Mouse (Mus musculus) liver, embryonic 12.5 days (tissue): ENCODE measurements at regions not wholly inside any gene's neighbourhood (a gene's known extent, or its start where the extent isn't known, plus 50 kb on each side); places are given as distances from the start of the nearest gene placed in this dataset.

Source experiments
- ATAC-seq: fragments of 200-750 bp; cut with Nextera tagmentation; 2 replicates; pipeline ENCODE4 v1.8.0; 2017; ENCODE audit warnings: moderate number of reproducible peaks, mild to moderate bottlenecking, moderate library complexity
- H3K27ac ChIP-seq: fragments of 300-500 bp; sonication (generic); 2 replicates; pipeline ENCODE4 v1.5.1; 2016; ENCODE audit warnings: mild to moderate bottlenecking
- H3K27me3 ChIP-seq: fragments of 300-500 bp; sonication (generic); replicated peaks from 2 replicates; pipeline ENCODE4 v1.6.1; 2016; ENCODE audit warnings: mild to moderate bottlenecking, moderate library complexity
- H3K36me3 ChIP-seq: fragments of 300-500 bp; sonication (generic); 2 replicates; pipeline ENCODE4 v1.6.1; 2016; ENCODE audit warnings: mild to moderate bottlenecking, moderate library complexity
- H3K4me1 ChIP-seq: fragments of 300-500 bp; sonication (generic); 2 replicates; pipeline ENCODE4 v1.6.1; 2016
- H3K4me2 ChIP-seq: fragments of 300-500 bp; sonication (generic); 2 replicates; pipeline ENCODE4 v1.6.1; 2016; ENCODE audit warnings: mild to moderate bottlenecking, moderate library complexity
- H3K4me3 ChIP-seq: fragments of 300-500 bp; sonication (generic); 2 replicates; pipeline ENCODE4 v1.5.1; 2016; ENCODE audit warnings: mild to moderate bottlenecking, moderate library complexity
- H3K9ac ChIP-seq: fragments of 300-500 bp; sonication (generic); 2 replicates; pipeline ENCODE4 v1.6.1; 2016; ENCODE audit warnings: mild to moderate bottlenecking, moderate library complexity
- H3K9me3 ChIP-seq: fragments of 300-500 bp; sonication (generic); replicated peaks from 2 replicates; pipeline ENCODE4 v1.6.1; 2016; ENCODE audit warnings: mild to moderate bottlenecking, moderate library complexity
- WGBS: fragments of 180-500 bp; shearing (Covaris S2); methylation state at CpG from one replicate; pipeline ENCODE4 v1.1.7; 2016; ENCODE audit not compliant: insufficient replicate concordance; 5-methylcytosine and 5-hydroxymethylcytosine counted together

DNA sequence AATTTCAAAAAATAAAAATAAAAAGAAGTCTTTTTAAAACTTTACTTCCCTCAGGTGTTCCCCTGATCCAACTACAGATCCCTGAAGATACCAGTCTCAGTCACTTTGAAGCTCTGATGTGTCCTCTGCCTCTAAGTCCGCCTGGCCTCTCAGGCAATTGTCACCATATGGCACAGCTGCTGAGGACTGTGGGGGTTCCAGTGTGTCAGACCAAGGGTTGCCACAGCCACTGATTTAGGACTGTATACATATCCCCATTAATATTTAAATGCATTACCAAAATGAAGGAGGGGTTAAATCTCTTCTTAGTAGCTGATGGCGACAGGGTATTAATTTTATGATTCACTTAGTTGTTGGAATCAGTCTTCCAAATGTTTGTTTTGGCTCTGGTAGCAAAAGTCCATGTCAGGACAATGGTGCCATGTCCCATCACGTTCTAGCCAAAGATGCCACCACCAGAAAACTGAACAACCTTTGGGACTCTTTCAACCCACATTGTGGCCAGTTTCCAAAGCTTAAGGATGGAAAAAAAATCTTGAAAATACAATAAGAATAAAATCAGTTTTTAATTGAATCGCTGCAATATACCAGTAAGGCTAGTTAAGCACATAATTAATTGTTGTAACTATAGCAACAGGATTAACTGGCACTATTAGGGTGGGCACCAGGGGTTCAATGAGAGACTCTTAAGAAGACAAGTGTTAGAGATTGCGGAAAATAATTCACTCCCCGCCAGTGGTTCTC lies 62.5 kb downstream of the Arrdc4 start:
- Histone ChIP-seq H3K27ac (no peak overlapping the region), H3K4me3 (no peak overlapping the region), H3K27me3 (no peaks in the 10 kb centered on the region), H3K4me1 (no peaks in the 10 kb centered on the region), H3K4me2 (no peak overlapping the region), H3K36me3 (no peaks in the 10 kb centered on the region), H3K9me3 (no peaks in the 10 kb centered on the region), H3K9ac (no peak overlapping the region)
- WGBS: 61% methylated on average over 6 of the region's 6 CpGs
- no peak for ATAC-seq

DNA sequence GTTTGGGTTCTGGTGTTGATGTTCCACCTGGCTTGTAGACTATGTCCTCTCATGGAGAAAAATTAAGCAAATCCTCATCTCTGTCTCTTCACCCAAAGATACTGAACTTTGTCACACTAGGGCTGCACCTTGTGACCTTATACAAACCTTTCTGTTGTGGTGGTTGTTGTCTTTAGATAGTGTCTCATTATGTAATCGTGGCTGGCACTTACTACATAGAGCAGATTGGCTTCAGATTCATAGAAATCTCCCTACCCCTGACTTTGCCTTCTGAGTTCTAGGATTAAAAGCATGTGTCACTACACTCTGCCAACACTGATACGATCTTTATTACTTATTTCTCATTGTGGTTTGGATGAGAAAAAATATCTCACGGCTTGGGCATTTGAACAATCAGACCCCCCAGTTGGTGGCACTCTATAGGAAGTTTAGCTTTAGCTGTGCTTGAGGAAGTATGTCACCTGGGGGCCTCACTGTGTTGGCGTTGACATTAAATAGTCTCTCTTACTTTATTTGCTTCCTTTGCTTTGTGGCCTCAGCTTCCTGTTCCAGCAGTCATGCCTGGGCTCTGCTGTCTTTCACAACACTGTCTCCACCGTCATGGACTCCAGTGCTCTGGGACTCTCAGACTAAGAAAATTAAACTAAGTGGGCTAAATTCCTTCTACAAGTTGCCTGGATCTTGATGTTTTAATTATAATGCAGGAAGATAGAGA lies 66.0 kb downstream of the Arrdc4 start:
- Histone ChIP-seq H3K9ac (no peak overlapping the region), H3K4me3 (no peak overlapping the region), H3K27me3 (no peaks in the 10 kb centered on the region), H3K4me2 (no peak overlapping the region), H3K36me3 (no peaks in the 10 kb centered on the region), H3K9me3 (no peaks in the 10 kb centered on the region), H3K27ac (no peak overlapping the region), H3K4me1 (no peaks in the 10 kb centered on the region)
- 24% methylated on average over 5 of the region's 5 CpGs for WGBS
- no peak for ATAC-seq

DNA sequence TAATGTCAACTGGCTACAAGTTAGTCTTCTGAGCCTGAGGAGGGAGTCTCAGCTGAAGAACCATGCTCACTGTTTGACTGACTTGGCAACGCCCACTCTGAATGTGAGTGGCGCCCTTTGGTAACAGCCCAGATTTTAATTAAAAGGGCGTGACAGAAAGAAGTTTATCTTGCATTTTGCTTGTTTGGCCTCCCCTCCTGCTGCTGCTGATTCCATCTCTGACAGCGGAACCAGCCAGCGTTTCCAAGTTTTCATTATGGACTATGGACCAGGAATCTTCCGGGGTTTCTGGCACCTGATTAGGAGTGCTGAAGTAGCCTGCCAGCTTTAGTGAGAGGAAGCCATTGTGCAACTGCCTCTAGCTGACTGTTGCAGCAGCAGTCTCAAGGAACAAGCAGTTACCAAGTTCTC lies 66.7 kb downstream of the Arrdc4 start:
- Histone ChIP-seq H3K27ac (no peak overlapping the region), H3K27me3 (no peaks in the 10 kb centered on the region), H3K36me3 (no peaks in the 10 kb centered on the region), H3K9ac (no peak overlapping the region), H3K4me1 (no peaks in the 10 kb centered on the region), H3K9me3 (no peaks in the 10 kb centered on the region), H3K4me3 (no peak overlapping the region), H3K4me2 (no peak overlapping the region)
- WGBS: 52% methylated on average over 6 of the region's 6 CpGs
- ATAC-seq: no peak

DNA sequence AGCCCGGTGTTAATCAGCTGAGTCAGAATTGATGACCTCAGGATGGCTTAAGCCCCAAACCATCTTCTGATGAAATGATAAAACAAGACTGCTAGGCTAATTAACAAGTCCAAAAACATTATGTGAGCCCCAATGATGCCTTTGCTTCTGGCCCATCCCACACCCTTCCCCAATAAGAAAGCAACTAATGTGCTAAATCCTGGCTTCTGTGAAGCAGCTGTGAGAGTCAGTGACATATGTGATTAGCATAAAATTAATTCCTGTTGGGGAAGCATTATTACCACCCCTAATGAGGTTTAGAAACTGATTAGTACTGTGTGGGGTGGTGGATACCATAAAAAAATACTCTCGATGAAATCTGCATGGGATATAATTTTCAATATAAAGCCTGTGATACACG lies 69.3 kb downstream of the Arrdc4 start:
- ATAC-seq: no peak
- H3K27ac ChIP-seq: no peak overlapping the region
- WGBS: 65% methylated on average over 3 of the region's 3 CpGs
- no peak overlapping the region for H3K4me2 ChIP-seq
- no peaks in the 10 kb centered on the region for H3K27me3 ChIP-seq
- no peaks in the 10 kb centered on the region for H3K36me3 ChIP-seq
- no peaks in the 10 kb centered on the region for H3K4me1 ChIP-seq
- no peak overlapping the region for H3K9ac ChIP-seq
- H3K9me3 ChIP-seq: no peaks in the 10 kb centered on the region
- no peak overlapping the region for H3K4me3 ChIP-seq

DNA sequence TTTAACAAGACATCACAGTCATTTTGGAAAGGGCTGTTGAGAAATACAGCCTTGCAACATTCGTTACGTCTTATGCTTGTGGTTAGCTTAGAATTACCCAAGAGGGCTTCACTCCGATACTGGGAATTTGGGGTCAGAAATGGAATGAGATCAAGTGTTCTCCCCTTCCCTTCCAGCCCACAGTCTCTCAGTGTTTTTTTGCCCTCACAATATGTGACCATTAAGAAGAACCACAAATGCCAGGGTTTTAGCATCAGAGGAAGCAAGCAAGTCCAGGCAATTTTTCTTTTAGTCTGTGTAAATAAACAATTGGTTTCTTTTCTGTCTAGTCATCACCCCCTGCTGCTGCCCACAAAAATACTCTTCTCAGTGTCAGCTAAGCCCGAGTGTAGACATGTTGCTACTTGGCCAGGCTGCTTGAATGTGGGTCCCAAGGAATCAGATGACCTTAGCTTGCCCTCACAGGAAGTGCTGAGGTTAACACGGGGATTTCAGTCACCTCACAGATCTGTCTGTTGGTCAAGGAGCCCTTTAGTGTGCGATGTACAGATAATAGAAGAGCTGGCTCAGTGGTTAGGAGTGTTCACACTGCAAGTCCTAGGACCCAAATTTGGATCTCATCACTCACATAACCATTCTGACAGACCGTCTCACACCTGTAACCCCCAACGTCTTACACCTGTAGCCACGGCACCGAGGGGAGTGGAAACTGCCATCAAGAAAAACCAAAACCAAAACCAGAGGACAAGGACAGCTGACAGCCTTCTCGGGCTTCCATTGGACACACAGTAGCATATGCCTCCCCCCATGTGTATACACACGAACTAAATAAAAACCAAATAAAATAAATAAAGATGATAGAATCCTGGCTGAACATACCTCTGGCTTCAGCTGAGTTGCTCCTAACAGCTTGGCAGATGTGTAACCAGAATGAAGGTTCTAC lies 81.0 kb downstream of the Arrdc4 start:
- Histone ChIP-seq H3K36me3 (no peaks in the 10 kb centered on the region), H3K4me3 (no peak overlapping the region), H3K9me3 (no peaks in the 10 kb centered on the region), H3K27ac (no peak overlapping the region), H3K4me2 (no peak overlapping the region), H3K4me1 (no peaks in the 10 kb centered on the region), H3K27me3 (no peaks in the 10 kb centered on the region), H3K9ac (no peak overlapping the region)
- WGBS: 41% methylated on average over 12 of the region's 12 CpGs
- ATAC-seq: no peak

DNA sequence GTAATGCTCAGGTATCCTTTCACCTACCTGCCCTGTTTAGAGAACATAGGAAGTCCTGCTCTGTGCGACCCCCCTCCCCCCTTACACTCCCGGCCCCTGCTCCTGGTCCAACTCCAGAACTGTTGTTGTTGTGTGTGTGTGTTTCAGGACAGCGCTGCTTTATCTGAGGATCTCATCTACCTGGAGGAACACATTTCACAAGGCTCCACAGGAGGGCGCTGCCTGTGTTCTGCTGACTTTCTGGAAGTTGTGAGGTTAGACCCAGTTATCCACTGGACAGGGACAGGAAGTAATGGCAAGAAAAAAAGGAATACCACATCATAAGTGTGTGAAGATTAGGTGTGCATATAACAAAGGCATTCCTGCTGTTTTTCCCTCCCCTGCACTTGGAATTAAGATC lies 81.8 kb downstream of the Arrdc4 start:
- H3K27ac ChIP-seq: no peak overlapping the region
- WGBS: 50% methylated on average over 4 of the region's 4 CpGs
- H3K4me3 ChIP-seq: no peak overlapping the region

DNA sequence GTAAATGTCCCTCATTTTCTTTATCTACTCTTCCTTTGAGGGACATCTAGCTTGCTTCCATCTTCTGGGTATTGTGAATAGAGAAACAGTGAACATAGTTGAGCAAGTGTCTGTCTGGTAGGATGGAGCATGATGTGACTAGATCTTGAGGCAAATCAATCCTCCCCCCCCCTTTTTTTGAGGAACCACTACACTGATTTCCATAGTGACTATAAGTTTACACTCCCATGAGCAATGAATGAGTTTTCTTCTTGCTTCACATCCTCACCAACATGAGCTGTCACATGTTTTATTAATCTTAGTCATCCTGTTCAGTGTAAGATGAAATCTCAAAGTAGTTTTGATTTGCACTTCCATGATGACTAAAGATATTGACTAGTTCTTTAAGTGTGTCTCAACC lies 92.7 kb downstream of the Arrdc4 start:
- Histone ChIP-seq H3K4me2 (no peak overlapping the region), H3K27me3 (no peaks in the 10 kb centered on the region), H3K9me3 (no peaks in the 10 kb centered on the region), H3K27ac (no peak overlapping the region), H3K4me3 (no peak overlapping the region), H3K36me3 (no peaks in the 10 kb centered on the region), H3K9ac (no peak overlapping the region), H3K4me1 (no peaks in the 10 kb centered on the region)
- no peak for ATAC-seq

More for the DNA sequence above, 81.8 kb downstream of the Arrdc4 start:
- Histone ChIP-seq H3K27me3 (no peaks in the 10 kb centered on the region), H3K36me3 (no peaks in the 10 kb centered on the region), H3K4me1 (no peaks in the 10 kb centered on the region), H3K4me2 (no peak overlapping the region), H3K9ac (no peak overlapping the region), H3K9me3 (no peaks in the 10 kb centered on the region)
- no peak for ATAC-seq

DNA sequence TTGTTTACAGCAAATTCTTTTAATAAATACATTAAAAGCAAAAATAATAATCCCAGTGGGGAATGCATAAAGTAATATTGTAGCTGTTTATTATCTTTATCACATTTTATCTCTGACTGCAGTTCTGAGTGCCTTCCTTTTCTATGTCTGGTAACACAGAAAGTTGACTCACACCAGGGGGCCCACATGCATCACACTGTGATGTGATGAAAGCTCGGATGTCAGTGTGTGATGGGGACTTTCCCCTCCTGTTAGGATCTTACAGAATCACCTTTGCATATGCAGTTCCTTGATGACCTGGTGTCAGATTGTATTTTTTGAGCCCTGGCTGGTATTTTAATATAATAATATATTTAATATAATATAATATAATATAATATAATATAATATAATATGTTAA lies 95.5 kb downstream of the Arrdc4 start:
- H3K27ac ChIP-seq: no peak overlapping the region
- H3K4me3 ChIP-seq: no peak overlapping the region
- H3K4me2 ChIP-seq: no peak overlapping the region
- no peaks in the 10 kb centered on the region for H3K36me3 ChIP-seq
- ATAC-seq: no peak
- H3K9me3 ChIP-seq: no peaks in the 10 kb centered on the region
- 46% methylated on average over 1 of the region's 1 CpGs for WGBS
- H3K4me1 ChIP-seq: no peaks in the 10 kb centered on the region
- H3K27me3 ChIP-seq: no peaks in the 10 kb centered on the region
- H3K9ac ChIP-seq: no peak overlapping the region

DNA sequence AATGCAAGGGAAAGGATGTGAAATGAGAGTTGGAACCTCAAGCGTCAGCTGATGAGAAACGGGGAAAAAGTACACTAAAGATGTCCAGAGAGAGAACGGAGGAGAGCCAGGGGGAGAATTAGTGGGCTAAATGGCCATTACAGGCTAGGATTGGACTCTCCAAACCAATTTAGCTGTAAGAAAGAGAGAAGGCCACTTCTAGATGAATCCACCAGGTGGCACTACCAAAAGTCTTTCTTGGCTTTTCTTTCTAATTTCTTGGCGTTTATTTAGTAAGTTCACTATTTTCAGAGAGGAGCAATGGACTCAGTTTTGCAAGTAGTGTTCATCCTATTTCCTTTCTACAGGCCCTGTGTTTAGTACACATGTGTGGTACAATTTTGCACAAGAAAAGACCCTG lies 97.6 kb downstream of the Arrdc4 start:
- H3K36me3 ChIP-seq: no peaks in the 10 kb centered on the region
- no peak overlapping the region for H3K4me2 ChIP-seq
- no peak overlapping the region for H3K4me3 ChIP-seq
- no peak overlapping the region for H3K27ac ChIP-seq
- 44% methylated on average over 4 of the region's 4 CpGs for WGBS
- H3K27me3 ChIP-seq: no peaks in the 10 kb centered on the region
- H3K4me1 ChIP-seq: no peaks in the 10 kb centered on the region
- no peak for ATAC-seq
- H3K9me3 ChIP-seq: no peaks in the 10 kb centered on the region
- no peak overlapping the region for H3K9ac ChIP-seq

DNA sequence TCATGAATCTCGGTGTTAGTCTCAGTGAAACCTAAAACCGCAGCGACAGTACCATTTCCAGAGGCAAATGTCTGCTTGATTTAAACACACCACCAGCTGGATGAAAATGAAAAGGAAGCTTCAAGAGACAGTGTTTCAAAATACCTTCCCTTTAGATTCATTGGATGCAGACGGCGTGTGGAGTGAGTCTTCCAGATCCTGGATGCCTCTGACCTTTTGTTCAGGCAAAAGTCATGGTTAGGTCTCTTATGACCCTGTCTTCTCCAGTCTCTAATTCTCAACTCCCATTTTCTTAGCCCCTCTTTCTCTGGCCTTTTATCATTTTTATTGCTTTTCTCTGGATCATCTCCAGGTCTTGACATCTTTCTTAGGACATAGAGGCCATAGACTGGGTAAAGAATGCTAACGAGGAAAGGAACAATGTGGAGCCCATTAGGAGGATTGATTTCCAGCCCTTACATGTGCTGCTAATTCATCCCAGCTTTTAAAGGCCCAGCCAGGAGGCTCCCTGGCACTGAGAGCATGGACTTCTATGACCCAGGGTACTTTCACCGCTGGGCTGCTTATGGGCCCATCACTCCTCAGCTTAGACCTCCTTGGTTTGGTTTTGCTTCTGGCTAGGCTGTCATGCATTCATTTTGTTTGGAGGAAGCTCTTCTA lies 111.4 kb downstream of the Arrdc4 start:
- WGBS: 76% methylated on average over 7 of the region's 7 CpGs
- Histone ChIP-seq H3K4me1 (no peaks in the 10 kb centered on the region), H3K36me3 (no peaks in the 10 kb centered on the region), H3K4me2 (no peak overlapping the region), H3K27me3 (no peaks in the 10 kb centered on the region), H3K4me3 (no peak overlapping the region), H3K9ac (no peak overlapping the region), H3K9me3 (no peaks in the 10 kb centered on the region), H3K27ac (no peak overlapping the region)
- ATAC-seq: no peak

DNA sequence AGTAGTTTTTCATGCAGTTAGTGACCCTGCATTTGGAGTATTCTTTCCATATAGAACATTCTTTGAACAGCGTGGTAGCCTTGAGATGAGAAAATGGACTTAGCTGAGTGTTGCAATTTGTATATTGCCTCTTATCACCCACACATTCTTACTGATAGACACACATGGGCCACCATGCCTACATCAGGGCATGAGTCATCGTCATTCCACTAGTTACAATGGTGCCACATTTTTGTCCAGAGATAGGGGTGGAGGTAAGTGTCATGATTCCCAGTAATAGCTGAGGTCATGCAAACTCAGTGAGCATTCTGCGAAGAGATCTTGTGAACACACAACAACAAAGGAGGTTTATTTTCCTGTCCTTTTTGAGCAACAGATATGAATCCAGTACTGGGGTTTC lies 128.0 kb downstream of the Arrdc4 start:
- Histone ChIP-seq H3K36me3 (no peaks in the 10 kb centered on the region), H3K4me3 (no peak overlapping the region), H3K27ac (no peak overlapping the region), H3K9me3 (no peaks in the 10 kb centered on the region), H3K9ac (no peak overlapping the region), H3K4me2 (no peak overlapping the region), H3K4me1 (no peaks in the 10 kb centered on the region), H3K27me3 (no peaks in the 10 kb centered on the region)
- ATAC-seq: no peak
- WGBS: 69% methylated on average over 3 of the region's 3 CpGs

DNA sequence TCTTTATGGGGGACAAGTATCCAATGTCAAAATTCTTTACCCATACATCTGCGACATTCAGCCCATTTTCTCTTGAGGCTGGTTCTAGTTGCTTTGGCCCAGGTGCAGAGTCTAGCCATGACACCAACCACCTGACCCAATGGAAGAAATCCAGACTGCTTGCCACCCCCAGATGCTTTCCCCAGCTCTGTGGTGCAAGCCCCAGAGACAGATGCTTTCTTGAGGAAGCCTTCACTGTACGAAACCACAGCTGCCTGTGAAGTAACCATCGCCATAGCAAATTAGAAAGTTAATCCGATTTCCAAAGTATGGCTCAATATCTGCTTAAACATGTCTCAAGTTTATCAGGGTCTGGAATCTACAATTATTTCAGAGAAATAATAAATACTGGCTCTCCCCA lies 138.5 kb downstream of the Arrdc4 start:
- no peak overlapping the region for H3K9ac ChIP-seq
- WGBS: 72% methylated on average over 4 of the region's 4 CpGs
- H3K4me3 ChIP-seq: no peak overlapping the region
- H3K27ac ChIP-seq: no peak overlapping the region
- H3K9me3 ChIP-seq: no peaks in the 10 kb centered on the region
- H3K4me2 ChIP-seq: no peak overlapping the region
- no peaks in the 10 kb centered on the region for H3K4me1 ChIP-seq
- H3K27me3 ChIP-seq: no peaks in the 10 kb centered on the region
- no peak for ATAC-seq
- no peaks in the 10 kb centered on the region for H3K36me3 ChIP-seq
